Mouse (Mus musculus): Measurements from ENCODE around the gene Capn7.

The Capn7 gene

GRCm38 (mm10) chr14:31414235-31414966 is 78.0 kb downstream of the Capn7 start:
- no peak for DNase-seq (ENCODE audit: low read depth)

GRCm38 (mm10) chr14:31414967-31415376 is 78.5 kb downstream of the Capn7 start:
- no peak for DNase-seq (ENCODE audit: low read depth)

GRCm38 (mm10) chr14:31416411-31416810 is 80.0 kb downstream of the Capn7 start:
- DNase-seq (ENCODE audit: low read depth) = no peak

GRCm38 (mm10) chr14:31416835-31417549 is 80.6 kb downstream of the Capn7 start:
- no peak for DNase-seq (ENCODE audit: low read depth)

GRCm38 (mm10) chr14:31419279-31419678 is 82.8 kb downstream of the Capn7 start:
- DNase-seq (ENCODE audit: low read depth) = no peak

GRCm38 (mm10) chr14:31420135-31420534 is 83.7 kb downstream of the Capn7 start:
- DNase-seq (ENCODE audit: low read depth) = no peak

GRCm38 (mm10) chr14:31420562-31420961 is 84.1 kb downstream of the Capn7 start:
- DNase-seq (ENCODE audit: low read depth) = no peak

GRCm38 (mm10) chr14:31420985-31421384 is 84.5 kb downstream of the Capn7 start:
- no peak for DNase-seq (ENCODE audit: low read depth)

All from NIH3T3 (cell line).